Mouse (Mus musculus) T-cell, adult 2 months (primary cell): ENCODE results near the gene Srf.
A peak's percentile ranks its signal among the peaks of the same experiment; 100 is the strongest.

Source experiments
- DNase-seq: peaks from one replicate; pipeline ENCODE4 v3.0.0; 2022; ENCODE audit warnings: low spot score

Srf gene

DNA sequence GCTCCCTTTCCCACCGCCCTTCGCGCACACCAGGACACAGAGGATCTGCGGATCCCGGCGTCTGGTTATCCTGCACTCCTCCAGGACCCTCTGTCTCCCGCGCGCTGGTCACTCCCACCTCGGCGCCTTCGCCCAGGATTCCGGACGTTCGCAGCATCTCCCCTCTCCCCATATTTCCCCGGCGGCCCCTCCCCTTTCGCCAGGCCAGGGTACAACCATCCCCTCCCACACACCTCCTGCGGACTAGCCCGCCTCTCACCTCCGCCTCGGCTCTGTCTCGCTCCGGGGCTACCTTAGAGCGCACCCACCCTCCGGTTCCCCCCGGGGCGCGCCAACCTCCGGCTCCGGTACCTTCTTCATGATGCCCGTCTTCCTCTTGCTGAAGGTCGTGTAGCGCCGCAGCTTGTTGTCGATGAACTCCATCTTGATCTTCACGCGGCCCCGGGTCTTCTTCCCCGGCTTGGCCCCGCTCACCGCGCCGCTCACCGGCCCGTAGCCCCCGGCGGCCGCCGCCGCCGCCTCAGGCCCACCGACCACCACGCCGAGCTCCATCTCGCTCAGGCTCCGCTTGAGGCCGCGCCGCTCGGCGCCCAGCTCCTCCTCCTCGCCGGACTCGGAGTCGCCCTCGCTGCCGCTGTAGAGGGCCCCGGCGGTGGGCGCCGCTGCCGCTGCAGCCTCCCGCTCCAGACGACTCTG is 850 bp downstream of the Srf start:
- DNase-seq: peak; percentile 27

DNA sequence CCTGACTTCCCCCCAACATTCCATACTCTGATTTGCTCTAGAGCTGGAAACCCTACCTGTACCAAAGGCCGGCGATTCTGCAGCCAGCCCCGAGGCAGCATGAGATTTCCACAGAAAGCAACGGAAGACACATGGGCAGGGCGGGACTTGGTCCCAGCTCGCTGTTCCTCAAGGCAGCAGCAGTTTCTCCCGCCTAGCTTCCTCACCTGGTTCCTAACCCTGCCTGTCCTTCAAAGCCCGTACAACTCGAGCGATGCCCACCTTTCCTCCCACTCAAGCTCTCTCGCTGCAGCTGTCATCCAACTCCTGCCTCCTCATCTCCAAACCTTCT is 1.4 kb downstream of the Srf start:
- no peak for DNase-seq

DNA sequence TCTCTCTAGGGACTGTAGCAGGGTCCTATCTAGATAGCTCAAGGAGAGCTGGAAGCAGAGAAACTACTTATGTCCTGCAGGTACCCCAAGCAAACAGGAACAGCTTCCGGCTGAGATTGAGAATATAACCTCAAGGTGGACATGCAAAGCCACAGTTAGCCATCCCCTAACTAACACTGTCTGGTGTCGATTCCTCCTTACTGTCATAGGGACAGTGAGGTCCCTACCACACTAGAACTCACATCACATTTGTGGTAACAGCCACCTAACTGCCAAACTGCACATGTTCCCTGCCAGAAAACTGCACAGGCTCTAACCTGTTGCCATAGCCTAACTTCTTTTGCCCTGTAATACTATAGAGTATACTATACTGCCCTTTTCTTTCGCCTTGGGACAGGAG is 2.0 kb downstream of the Srf start:
- no peak for DNase-seq

- no peak for DNase-seq
Measured at GRCm38 (mm10) chr17:46553469-46553868, 2.5 kb downstream of the Srf start.

- DNase-seq: peak; percentile 27
Measured at GRCm38 (mm10) chr17:46552841-46553423, 3.0 kb downstream of the Srf start.

GRCm38 (mm10) chr17:46552151-46552550 is 3.8 kb downstream of the Srf start:
- no peak for DNase-seq

GRCm38 (mm10) chr17:46551369-46551768 is 4.6 kb downstream of the Srf start:
- no peak for DNase-seq

DNA sequence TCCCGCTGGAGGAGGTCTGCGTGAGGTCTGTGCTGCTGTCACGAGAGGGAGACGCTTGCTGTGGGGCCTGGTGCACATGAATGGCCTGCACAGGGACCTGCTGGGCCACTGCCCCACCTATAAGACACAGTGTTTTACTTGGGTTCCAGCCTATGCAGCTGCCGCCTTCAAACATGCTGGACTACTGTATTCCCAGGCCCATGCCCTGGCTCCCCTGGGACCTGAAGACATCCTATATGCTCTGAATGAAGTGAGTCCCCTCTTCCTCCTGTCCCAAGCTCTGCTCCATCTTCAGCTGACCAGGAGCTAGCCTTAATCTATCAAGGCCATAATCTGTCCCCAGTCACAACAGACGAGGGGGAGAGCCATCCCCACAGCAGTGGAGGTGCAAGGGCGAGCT is 5.1 kb downstream of the Srf start:
- DNase-seq: no peak

DNA sequence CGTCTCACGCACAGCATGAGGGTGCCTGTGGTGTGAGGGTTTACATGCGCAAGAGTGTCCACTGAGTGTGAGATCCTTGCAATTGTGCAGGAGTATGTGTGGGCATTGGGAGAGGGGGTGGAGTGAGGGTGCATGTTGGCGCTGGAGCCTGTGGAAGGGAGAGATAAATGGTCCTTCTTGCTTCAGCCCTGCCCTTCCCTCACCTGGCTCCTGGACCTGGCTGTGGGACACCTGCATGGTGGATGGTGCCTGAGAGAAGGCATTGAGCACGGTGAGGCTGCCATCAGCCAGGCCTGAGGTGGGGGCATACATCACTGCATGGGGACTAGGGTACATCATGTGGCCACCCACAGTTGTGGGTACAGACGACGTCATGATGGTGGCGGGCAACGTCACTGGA is 6.3 kb downstream of the Srf start:
- no peak for DNase-seq

DNA sequence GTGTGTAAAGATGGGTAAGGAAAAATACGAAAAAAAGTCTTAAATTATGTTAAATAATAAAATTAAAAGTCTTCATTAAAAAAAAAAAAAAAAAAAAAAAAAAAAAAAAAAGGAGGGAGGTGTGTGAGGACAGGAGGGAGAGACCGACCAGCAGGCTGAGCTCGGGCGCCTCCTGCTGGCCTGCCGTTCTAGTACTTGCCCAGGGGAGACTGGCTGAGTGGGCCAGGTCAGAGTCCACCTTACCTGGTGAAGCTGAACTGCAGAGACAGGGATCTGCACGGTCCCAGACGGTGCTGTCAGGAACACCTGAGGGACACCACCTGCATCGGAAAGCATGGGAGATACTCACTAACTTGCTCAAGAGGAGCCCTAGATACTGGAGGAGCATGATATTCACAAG is 6.8 kb downstream of the Srf start:
- peak; percentile 26 for DNase-seq

- no peak for DNase-seq
Measured at GRCm38 (mm10) chr17:46548741-46549140, 7.2 kb downstream of the Srf start.

GRCm38 (mm10) chr17:46547923-46548322 is 8.1 kb downstream of the Srf start:
- DNase-seq: no peak

GRCm38 (mm10) chr17:46546995-46547394 is 9.0 kb downstream of the Srf start:
- DNase-seq: no peak

GRCm38 (mm10) chr17:46546591-46546990 is 9.4 kb downstream of the Srf start:
- DNase-seq: no peak

DNA sequence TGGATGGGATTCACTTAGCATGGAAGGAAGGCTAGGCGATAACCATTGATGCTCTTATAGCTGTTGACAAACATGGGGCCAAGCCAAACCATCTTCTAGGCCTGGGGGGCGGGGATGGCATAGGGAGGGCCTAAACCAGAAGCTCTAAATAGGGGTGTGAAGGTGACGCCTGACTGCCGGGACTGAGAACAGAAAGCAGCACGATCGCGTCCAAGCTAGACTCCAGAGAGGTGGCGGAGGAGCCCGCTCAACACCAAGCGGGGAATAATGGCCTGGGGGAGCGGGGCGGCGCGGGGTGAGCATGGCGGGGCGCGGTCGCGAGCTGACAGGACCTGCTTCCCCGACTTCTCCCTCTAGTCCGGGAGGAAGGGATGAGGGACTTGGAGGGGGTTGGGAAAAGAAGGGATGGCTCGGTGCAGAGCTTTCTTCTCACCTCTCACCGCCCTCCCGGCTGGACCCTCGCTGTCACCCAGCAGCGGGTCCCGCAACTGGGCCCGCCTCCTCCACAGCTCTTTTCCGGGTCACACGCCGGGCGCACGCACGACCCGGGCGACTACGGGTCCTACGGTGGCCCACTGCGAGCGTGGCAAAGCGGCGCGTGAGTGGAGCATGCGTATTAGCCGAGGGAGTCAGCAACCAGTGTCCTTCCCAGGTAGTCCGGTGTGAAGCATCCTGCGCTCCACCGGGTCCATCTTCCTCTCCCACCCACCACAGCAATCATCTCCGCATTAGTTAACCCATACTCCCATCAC is 10.0 kb downstream of the Srf start, which contains the start of gene Cul9:
Gene Cul9, minus strand, starts transcription at position 576 of the 752 bp plus-strand sequence.
- DNase-seq: peak; percentile 63

GRCm38 (mm10) chr17:46543661-46544060 is 12.3 kb downstream of the Srf start:
- no peak for DNase-seq

- peak; percentile 60 for DNase-seq
Measured at GRCm38 (mm10) chr17:46525579-46526307, 30.2 kb downstream of the Srf start.

GRCm38 (mm10) chr17:46525065-46525464 is 30.9 kb downstream of the Srf start:
- no peak for DNase-seq

GRCm38 (mm10) chr17:46521963-46522668 is 33.9 kb downstream of the Srf start:
- no peak for DNase-seq

DNA sequence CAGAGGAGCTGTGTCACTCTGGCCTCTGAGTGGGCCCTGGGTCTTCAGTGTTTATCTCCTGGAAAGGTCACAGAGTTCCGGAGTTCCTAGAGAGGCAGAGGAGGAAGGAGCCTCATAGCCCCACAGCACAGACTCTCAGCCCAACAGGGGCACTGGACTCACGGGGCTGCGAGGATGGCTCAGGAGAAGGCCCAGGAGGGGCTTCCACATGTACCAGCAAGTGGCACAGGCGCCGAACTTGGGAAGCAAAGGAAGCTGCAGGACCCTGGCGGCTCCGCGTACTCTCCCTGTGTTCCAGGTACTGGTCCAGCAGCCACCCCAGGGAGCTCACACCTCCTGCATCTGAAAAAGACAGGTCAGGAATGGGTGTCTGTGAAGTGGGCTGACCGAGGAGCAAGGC is 34.8 kb downstream of the Srf start:
- no peak for DNase-seq

DNA sequence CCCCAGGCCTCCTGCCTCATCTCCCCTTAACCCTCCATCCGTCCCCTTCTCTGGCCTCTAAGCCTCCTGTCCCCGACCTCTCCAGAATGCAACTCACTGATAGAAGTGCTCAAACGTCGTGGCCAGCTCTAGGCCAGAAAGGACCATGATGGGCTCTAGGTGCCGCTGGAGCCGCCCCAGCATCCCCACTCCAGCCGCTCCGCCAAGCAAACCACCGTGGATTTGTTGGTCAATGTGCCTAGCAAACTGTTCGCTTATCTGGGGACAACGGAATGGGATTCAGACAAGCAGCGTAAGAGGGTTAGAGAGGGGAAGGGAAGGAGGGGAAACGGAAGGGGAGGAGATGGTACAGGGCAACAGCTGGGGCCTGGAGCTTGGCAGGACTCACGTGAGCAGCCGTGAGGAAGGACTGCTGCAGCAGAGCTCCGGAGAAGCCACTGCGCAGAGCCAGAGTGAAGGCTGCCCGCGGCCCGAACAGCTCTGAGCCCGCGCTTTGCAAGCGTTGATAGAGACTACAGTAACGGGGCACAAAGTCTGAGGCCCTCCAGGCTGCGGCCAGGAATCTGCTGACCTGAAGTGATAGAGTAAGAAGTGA is 35.5 kb downstream of the Srf start:
- no peak for DNase-seq

- DNase-seq: no peak
Measured at GRCm38 (mm10) chr17:46519971-46520370, 36.0 kb downstream of the Srf start.
